Comparison of ENCODE assay signal across 14 mouse cellular contexts in genomic region chr2:124235237-124236055, GRCm38 (mm10).
DNase-seq lines count a peak whose midpoint lies in the region; ATAC-seq and TF ChIP-seq lines count a peak whose summit lies in the region.
"Had no signal": no experiment of that assay in that cellular context is flagged by ENCODE, and none has a peak within 500 bp of the region (broad histone marks: within the 10 kb centered on the region; RNA-seq: fewer than 3 reads in every experiment).

No protein-coding gene starts in this region.

- TF ChIP-seq POLR2A in heart, adult 2 months (IDR thresholded peaks at IDR 0.05; ENCODE audit: insufficient read depth, low read depth, low read length) = no peak
- TF ChIP-seq POLR2A in thymus, adult 2 months (IDR thresholded peaks at IDR 0.05; ENCODE audit: control insufficient read depth, extremely low read depth, insufficient read depth, low read length, poor library complexity) = no peak

- H3K36me3 ChIP-seq in forebrain, embryonic 15.5 days = no peaks in the 10 kb centered on the region
- H3K36me3 ChIP-seq in midbrain, embryonic 13.5 days = no peaks in the 10 kb centered on the region
- H3K36me3 ChIP-seq in heart, adult 2 months (ENCODE audit: control insufficient read depth, insufficient read depth, low read length) = no peaks in the 10 kb centered on the region; the same call in 1 of the 2 replicates
- no peaks in the 10 kb centered on the region for H3K36me3 ChIP-seq in thymus, adult 2 months (ENCODE audit: control insufficient read depth, insufficient read depth, low read length)
- H3K36me3 ChIP-seq: heart, embryonic 13.5 days had no signal

- no peak for DNase-seq in frontal cortex, postnatal 14 days (ENCODE audit: low spot score in 2 of 2)
- peak; percentile 64 for DNase-seq in R1 (ENCODE audit: low read depth, low spot score)
- DNase-seq in heart, adult 2 months = no peak
- DNase-seq in thymus, adult 2 months = no peak
- DNase-seq: adrenal gland, adult 2 months; cerebellum, adult 9-11 months; kidney, adult 18-20 months; kidney, postnatal 36 days had no signal

- H3K9ac ChIP-seq in forebrain, embryonic 15.5 days (replicated peaks) = no peak overlapping the region
- H3K9ac ChIP-seq in midbrain, embryonic 13.5 days (replicated peaks) = 0 out of 2 replicates have a peak overlapping the region, but pooled peaks have one; percentile 41
- no peak overlapping the region for H3K9ac ChIP-seq in heart, adult 2 months (ENCODE audit: low read depth, low read length)
- H3K9ac ChIP-seq: heart, embryonic 13.5 days; liver, embryonic 14.5 days had no signal

- peaks cover 25% of the 10 kb centered on the region for H3K4me1 ChIP-seq in forebrain, embryonic 15.5 days
- H3K4me1 ChIP-seq in midbrain, embryonic 13.5 days (replicated peaks) = peaks cover 16% of the 10 kb centered on the region
- H3K4me1 ChIP-seq in heart, adult 2 months (ENCODE audit: control insufficient read depth, insufficient read depth, low read length) = no peaks in the 10 kb centered on the region; the same call in 1 of the 2 replicates
- no peaks in the 10 kb centered on the region for H3K4me1 ChIP-seq in thymus, adult 2 months (replicated peaks; ENCODE audit: control insufficient read depth, insufficient read depth, low read length)

- peak overlapping the region; percentile 38 for H3K27ac ChIP-seq in forebrain, embryonic 15.5 days (replicated peaks)
- peak overlapping the region; percentile 51; the same call in 1 of the 2 replicates for H3K27ac ChIP-seq in midbrain, embryonic 13.5 days
- H3K27ac ChIP-seq in heart, adult 2 months = no peak overlapping the region
- no peak overlapping the region for H3K27ac ChIP-seq in thymus, adult 2 months (ENCODE audit: control insufficient read depth, insufficient read depth, low read length)
- H3K27ac ChIP-seq: heart, embryonic 13.5 days; liver, embryonic 14.5 days had no signal

- no peaks in the 10 kb centered on the region for H3K27me3 ChIP-seq in forebrain, embryonic 15.5 days
- no peaks in the 10 kb centered on the region for H3K27me3 ChIP-seq in midbrain, embryonic 13.5 days
- H3K27me3 ChIP-seq in heart, adult 2 months (ENCODE audit: control insufficient read depth, insufficient read depth, low read length) = no peaks in the 10 kb centered on the region
- H3K27me3 ChIP-seq in thymus, adult 2 months (ENCODE audit: control insufficient read depth, insufficient read depth, low read length) = no peaks in the 10 kb centered on the region
- H3K27me3 ChIP-seq: heart, embryonic 13.5 days had no signal

- WGBS in forebrain, embryonic 15.5 days = 42% methylated on average over 6 of the region's 6 CpGs
- WGBS in midbrain, embryonic 13.5 days = 40% methylated on average over 6 of the region's 6 CpGs
- 76% methylated on average over 6 of the region's 6 CpGs for WGBS in heart, adult 2 months
- 58% methylated on average over 6 of the region's 6 CpGs for WGBS in thymus, adult 2 months

- ATAC-seq in frontal cortex, adult (ENCODE audit: low TSS enrichment) = peak; percentile 65
- ATAC-seq in forebrain, embryonic 15.5 days (replicated peaks) = no peak
- ATAC-seq in midbrain, embryonic 13.5 days = peak; percentile 78
- no peak for ATAC-seq in cerebellum, adult (ENCODE audit: insufficient number of reproducible peaks, low FRiP score, low TSS enrichment)

- TF ChIP-seq EP300 in heart, adult 2 months (IDR thresholded peaks at IDR 0.05; ENCODE audit: insufficient read depth, low read depth, low read length) = no peak

- no peaks in the 10 kb centered on the region for H3K79me2 ChIP-seq in heart, adult 2 months (replicated peaks; ENCODE audit: control insufficient read depth, insufficient read depth, low read length)

- H3K9me3 ChIP-seq in forebrain, embryonic 15.5 days = no peaks in the 10 kb centered on the region
- no peaks in the 10 kb centered on the region for H3K9me3 ChIP-seq in midbrain, embryonic 13.5 days
- H3K9me3 ChIP-seq: heart, embryonic 13.5 days had no signal

- TF ChIP-seq CTCF in heart, adult 2 months (IDR thresholded peaks at IDR 0.05) = no peak
- TF ChIP-seq CTCF in thymus, adult 2 months (IDR thresholded peaks at IDR 0.05; ENCODE audit: borderline replicate concordance, control insufficient read depth, extremely low read depth, insufficient read depth, low read length, poor library complexity) = no peak

- no peak overlapping the region for H3K4me2 ChIP-seq in forebrain, embryonic 15.5 days (replicated peaks)
- no peak overlapping the region for H3K4me2 ChIP-seq in midbrain, embryonic 13.5 days (replicated peaks)
- H3K4me2 ChIP-seq: heart, embryonic 13.5 days had no signal

- H3K4me3 ChIP-seq in forebrain, embryonic 15.5 days = no peak overlapping the region
- no peak overlapping the region for H3K4me3 ChIP-seq in midbrain, embryonic 13.5 days (replicated peaks)
- no peak overlapping the region for H3K4me3 ChIP-seq in heart, adult 2 months
- no peak overlapping the region for H3K4me3 ChIP-seq in thymus, adult 2 months (ENCODE audit: control insufficient read depth, insufficient read depth, low read length)
- H3K4me3 ChIP-seq: heart, embryonic 13.5 days had no signal

- intact Hi-C loops in heart, adult 2 months (cut with DNase I) = no loop called here

Comparison
In these comparisons a context has a peak if more than half of its experiments do, and no peak if none do; other contexts are left out.
1. ATAC-seq: peak in frontal cortex, adult (single experiment) and midbrain, embryonic 13.5 days (single experiment); none in forebrain, embryonic 15.5 days (single experiment) and cerebellum, adult (single experiment).
2. H3K27ac ChIP-seq: peak in forebrain, embryonic 15.5 days (single experiment) and midbrain, embryonic 13.5 days (single experiment); none in heart, adult 2 months (single experiment) and thymus, adult 2 months (single experiment).